Mouse (Mus musculus) MEL (cell line): Measurements from ENCODE around the gene Frs2. TPM values are rescaled to one million over a fixed set of nuclear protein-coding genes. Genes with fewer than 3 reads are reported as not detected.
"Not testable (repeated sequence)": the region's sequence is repeated elsewhere in the genome, so short reads cannot be mapped to it uniquely, and the experiment has no call there.

ENCODE experiments used
- DNase-seq: peaks from one replicate; pipeline ENCODE4 v3.0.0; 2011; ENCODE audit warnings: low read depth, low spot score
- H3K27ac ChIP-seq: 2 replicates; pipeline ENCODE4 v1.5.1; 2012; ENCODE audit warnings: low read depth, mild to moderate bottlenecking, control low read depth, low read length, moderate library complexity; ENCODE audit not compliant: control insufficient read depth
- H3K27me3 ChIP-seq, 2 experiments: fragments of 150-350 bp in 1 of 2; sonication (generic) in 1 of 2; 2 replicates each; pipeline ENCODE4 v1.6.1; 2012; ENCODE audit warnings: low read length in 2 of 2, mild to moderate bottlenecking in 2 of 2, improper control_type of control experiment in 1 of 2, moderate library complexity in 1 of 2; ENCODE audit not compliant: insufficient read depth in 2 of 2, control insufficient read depth in 1 of 2
- H3K36me3 ChIP-seq, 2 experiments: 2 replicates each; pipeline ENCODE4 v1.6.1; 2012 to 2014; ENCODE audit warnings: low read length in 2 of 2, improper control_type of control experiment in 1 of 2, inconsistent platforms in 1 of 2, mild to moderate bottlenecking in 1 of 2; ENCODE audit not compliant: insufficient read depth in 2 of 2, control insufficient read depth in 1 of 2
- H3K4me1 ChIP-seq, 2 experiments: fragments of 150-350 bp in 1 of 2; sonication (generic) in 1 of 2; 2 replicates each; pipeline ENCODE4 v1.6.1; 2012; ENCODE audit warnings: low read length in 2 of 2, improper control_type of control experiment in 1 of 2, mild to moderate bottlenecking in 1 of 2; ENCODE audit not compliant: insufficient read depth in 2 of 2, control insufficient read depth in 1 of 2
- H3K4me3 ChIP-seq, 2 experiments: fragments of 150-350 bp in 1 of 2; sonication (generic) in 1 of 2; 2 replicates each; pipeline ENCODE4 v1.5.1; 2012; ENCODE audit warnings: low read depth in 2 of 2, low read length in 2 of 2, mild to moderate bottlenecking in 2 of 2, moderate library complexity in 2 of 2, control low read depth in 1 of 2, improper control_type of control experiment in 1 of 2; ENCODE audit not compliant: control insufficient read depth in 1 of 2, insufficient read depth in 1 of 2
- H3K79me2 ChIP-seq: 2 replicates; pipeline ENCODE4 v1.6.1; 2012; ENCODE audit warnings: mild to moderate bottlenecking, low read length, moderate library complexity; ENCODE audit not compliant: control insufficient read depth, poor library complexity, insufficient read depth
- H3K9ac ChIP-seq: 2 replicates; pipeline ENCODE4 v1.6.1; 2012; ENCODE audit warnings: low read depth, mild to moderate bottlenecking, control low read depth, low read length, moderate library complexity; ENCODE audit not compliant: control insufficient read depth, poor library complexity, severe bottlenecking
- H3K9me3 ChIP-seq: fragments of 150-350 bp; sonication (generic); replicated peaks from 2 replicates; pipeline ENCODE4 v1.6.1; 2012; ENCODE audit warnings: mild to moderate bottlenecking, low read length, improper control_type of control experiment, moderate library complexity; ENCODE audit not compliant: insufficient read depth
- CHD1 ChIP-seq: IDR thresholded peaks from 2 replicates; pipeline ENCODE4 v1.6.1; 2012; ENCODE audit warnings: low read depth, mild to moderate bottlenecking, inconsistent platforms, low read length, improper control_type of control experiment
- CHD2 ChIP-seq: IDR thresholded peaks from 2 replicates; pipeline ENCODE4 v1.6.1; 2011; ENCODE audit warnings: low read length, improper control_type of control experiment
- CTCF ChIP-seq, 3 experiments: IDR thresholded peaks in 2 of 3; conservative IDR thresholded peaks in 1 of 3; 2 replicates each; pipeline ENCODE4 v1.5.1; 2011 to 2012; ENCODE audit warnings: low read length in 3 of 3, low read depth in 2 of 3, mild to moderate bottlenecking in 2 of 3, improper control_type of control experiment in 1 of 3, inconsistent platforms in 1 of 3, mixed read lengths in 1 of 3, moderate library complexity in 1 of 3; ENCODE audit not compliant: control insufficient read depth in 1 of 3, insufficient read depth in 1 of 3, poor library complexity in 1 of 3, severe bottlenecking in 1 of 3
- E2F4 ChIP-seq: IDR thresholded peaks from 2 replicates; pipeline ENCODE4 v1.6.1; 2011; ENCODE audit warnings: low read depth, low read length, improper control_type of control experiment, borderline replicate concordance
- EP300 ChIP-seq, 2 experiments: IDR thresholded peaks; 2 replicates each; pipeline ENCODE4 v1.6.1; 2011; ENCODE audit warnings: improper control_type of control experiment in 2 of 2, low read length in 2 of 2, low read depth in 1 of 2, mild to moderate bottlenecking in 1 of 2
- ETS1 ChIP-seq: IDR thresholded peaks from 2 replicates; pipeline ENCODE4 v1.6.1; 2012; ENCODE audit warnings: low read depth, mild to moderate bottlenecking, inconsistent platforms, low read length, improper control_type of control experiment, moderate library complexity
- GATA1 ChIP-seq: IDR thresholded peaks from 2 replicates; pipeline ENCODE4 v1.6.1; 2011; ENCODE audit warnings: low read depth, low read length, improper control_type of control experiment
- KAT2A ChIP-seq: conservative IDR thresholded peaks from 2 replicates; pipeline ENCODE4 v1.6.1; 2012; ENCODE audit warnings: low read depth, low read length, improper control_type of control experiment, inconsistent platforms
- MAFK ChIP-seq: IDR thresholded peaks from 2 replicates; pipeline ENCODE4 v1.6.1; 2011; ENCODE audit warnings: low read depth, mild to moderate bottlenecking, low read length, improper control_type of control experiment, borderline replicate concordance
- MAX ChIP-seq: IDR thresholded peaks from 2 replicates; pipeline ENCODE4 v1.6.1; 2011; ENCODE audit warnings: low read length, improper control_type of control experiment
- MAZ ChIP-seq: IDR thresholded peaks from 2 replicates; pipeline ENCODE4 v1.6.1; 2012; ENCODE audit warnings: low read depth, mild to moderate bottlenecking, inconsistent platforms, low read length, improper control_type of control experiment
- NELFE ChIP-seq: IDR thresholded peaks from 2 replicates; pipeline ENCODE4 v1.6.1; 2011; ENCODE audit warnings: low read depth, low read length, improper control_type of control experiment
- POLR2A ChIP-seq, 2 experiments: IDR thresholded peaks; 2 replicates each; pipeline ENCODE4 v1.6.1; 2011 to 2012; ENCODE audit warnings: low read length in 2 of 2, mild to moderate bottlenecking in 2 of 2, control low read depth in 1 of 2, improper control_type of control experiment in 1 of 2, low read depth in 1 of 2, moderate library complexity in 1 of 2; ENCODE audit not compliant: control insufficient read depth in 1 of 2, insufficient read depth in 1 of 2, poor library complexity in 1 of 2
- POLR2AphosphoS5 ChIP-seq: IDR thresholded peaks from 2 replicates; pipeline ENCODE4 v1.6.1; 2012; ENCODE audit warnings: low read depth, borderline replicate concordance, mild to moderate bottlenecking, inconsistent platforms, low read length, moderate library complexity, mixed read lengths
- SIN3A ChIP-seq: IDR thresholded peaks from 2 replicates; pipeline ENCODE4 v1.6.1; 2012; ENCODE audit warnings: low read length, improper control_type of control experiment, inconsistent platforms
- SMC3 ChIP-seq: IDR thresholded peaks from 2 replicates; pipeline ENCODE4 v1.6.1; 2011; ENCODE audit warnings: low read depth, low read length, improper control_type of control experiment
- TBP ChIP-seq: IDR thresholded peaks from 2 replicates; pipeline ENCODE4 v1.8.0; 2011; ENCODE audit warnings: low read depth, low read length, improper control_type of control experiment
- TCF12 ChIP-seq: IDR thresholded peaks from 2 replicates; pipeline ENCODE4 v1.6.1; 2014; ENCODE audit warnings: low read depth, mild to moderate bottlenecking, inconsistent platforms, low read length, improper control_type of control experiment, moderate library complexity
- USF1 ChIP-seq: IDR thresholded peaks from 2 replicates; pipeline ENCODE4 v1.6.1; 2014; ENCODE audit warnings: low read depth, mild to moderate bottlenecking, inconsistent platforms, low read length, improper control_type of control experiment, moderate library complexity
- USF2 ChIP-seq, 2 experiments: IDR thresholded peaks; 2 replicates each; pipeline ENCODE4 v1.6.1; 2011 to 2012; ENCODE audit warnings: improper control_type of control experiment in 2 of 2, low read length in 2 of 2, borderline replicate concordance in 1 of 2, inconsistent platforms in 1 of 2, low read depth in 1 of 2, mild to moderate bottlenecking in 1 of 2; ENCODE audit not compliant: insufficient read depth in 1 of 2
- ZC3H11A ChIP-seq: IDR thresholded peaks from 2 replicates; pipeline ENCODE4 v1.6.1; 2012; ENCODE audit warnings: low read depth, mild to moderate bottlenecking, inconsistent platforms, low read length, improper control_type of control experiment
- ZKSCAN1 ChIP-seq: IDR thresholded peaks from 2 replicates; pipeline ENCODE4 v1.6.1; 2012; ENCODE audit warnings: low read depth, mild to moderate bottlenecking, inconsistent platforms, low read length, improper control_type of control experiment, moderate library complexity
- ZNF384 ChIP-seq: IDR thresholded peaks from 2 replicates; pipeline ENCODE4 v1.6.1; 2012; ENCODE audit warnings: low read depth, mild to moderate bottlenecking, inconsistent platforms, low read length, improper control_type of control experiment
- polyA plus RNA-seq, 2 experiments: library from polyadenylated mRNA; stranded (reverse) in 1 of 2; unstranded in 1 of 2; fragments of >175 nt in 1 of 2; fragments of >200 nt in 1 of 2; gene quantifications; 2 replicates each; pipeline versions ENCODE4 v1.2.1 to v1.2.4; 2012; ENCODE audit warnings: low replicate concordance in 2 of 2, low read depth in 1 of 2; ENCODE audit not compliant: insufficient read length in 2 of 2, insufficient read depth in 1 of 2, missing spikeins in 1 of 2
- total RNA-seq: library from RNA; depleted of rRNA; stranded (reverse); fragments of 300-350 nt; gene quantifications from 2 replicates; pipeline ENCODE4 v1.2.3, GENCODE M21; 2012

The Frs2 gene
- total and polyA plus RNA-seq, 3 experiments = 6.7 to 129 (median 11.8) TPM

DNA sequence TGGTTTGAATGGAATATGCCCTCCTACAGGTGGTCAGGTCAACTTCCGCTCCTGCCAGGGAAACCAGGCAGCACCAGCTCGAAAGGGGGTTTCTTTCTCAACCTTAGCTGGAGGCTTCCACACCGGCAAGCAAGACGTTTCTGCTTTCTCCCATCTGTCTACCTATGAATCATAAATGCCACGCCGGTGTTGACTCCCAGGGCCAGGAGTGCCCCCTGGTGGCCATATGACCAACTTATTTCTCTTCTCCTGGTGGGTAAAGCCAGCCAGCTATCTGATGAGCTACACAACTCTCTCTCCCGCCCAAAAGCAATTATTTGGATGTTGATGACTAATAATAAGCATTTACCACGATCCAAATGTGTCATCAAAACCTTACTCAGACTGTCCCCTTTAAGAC lies 114.5 kb downstream of the Frs2 start (continued):
- TF ChIP-seq ETS1 = no peak
- TF ChIP-seq GATA1 = 0 out of 2 replicates have a peak, but pooled peaks have one; percentile 5
- no peak for TF ChIP-seq TCF12
- peak; percentile 57; the same call in 1 of the 2 replicates for TF ChIP-seq MAX
- TF ChIP-seq KAT2A = no peak
- TF ChIP-seq USF1 = 0 out of 2 replicates have a peak, but pooled peaks have one; percentile 19
- TF ChIP-seq SMC3 = peak; percentile 88
- no peak for TF ChIP-seq CHD1
- no peak for TF ChIP-seq ZKSCAN1
- TF ChIP-seq EP300 (IDR thresholded peaks at IDR 0.05; ENCODE audit: low read depth in 1 of 2, low read length in 2 of 2) = no peak
- peak; percentile 58; the same call in 1 of the 2 replicates for TF ChIP-seq SIN3A
- TF ChIP-seq ZC3H11A = peak; percentile 69
- TF ChIP-seq E2F4 = no peak
- 0 out of 2 replicates have a peak, but pooled peaks have one; percentile 10 for TF ChIP-seq ZNF384
- peak; percentile 84 to 91 (median 91) for TF ChIP-seq CTCF (IDR thresholded peaks at IDR 0.05 in 2 of 3, conservative IDR thresholded peaks at IDR 0.05 in 1 of 3; ENCODE audit: control insufficient read depth in 1 of 3, insufficient read depth in 1 of 3, low read depth in 2 of 3, low read length in 3 of 3, poor library complexity in 1 of 3, severe bottlenecking in 1 of 3)
- TF ChIP-seq POLR2A (IDR thresholded peaks at IDR 0.05; ENCODE audit: control insufficient read depth in 1 of 2, insufficient read depth in 1 of 2, low read depth in 1 of 2, low read length in 2 of 2, poor library complexity in 1 of 2) = no peak
- no peak for TF ChIP-seq TBP
- no peak for TF ChIP-seq CHD2

GRCm38 (mm10) chr10:117031160-117031559 lies 117.2 kb downstream of the Frs2 start:
- no peak overlapping the region for H3K27ac ChIP-seq
- H3K4me3 ChIP-seq = no peak overlapping the region
- H3K9me3 ChIP-seq = no peaks in the 10 kb centered on the region
- no peak overlapping the region for H3K9ac ChIP-seq
- peaks cover 0 to 2% of the 10 kb centered on the region in 2 experiments; a peak in 1 of 4 replicates for H3K4me1 ChIP-seq
- peaks cover 0 to 1% of the 10 kb centered on the region in 2 experiments; a peak in 1 of 4 replicates for H3K27me3 ChIP-seq
- no peaks in the 10 kb centered on the region for H3K36me3 ChIP-seq
- TF ChIP-seq CHD1 (no peak), NELFE (no peak), POLR2AphosphoS5 (peak; percentile 76; the same call in 1 of the 2 replicates)
- no peaks in the 10 kb centered on the region for H3K79me2 ChIP-seq
- DNase-seq = no peak

- TF ChIP-seq GATA1 (no peak), MAZ (no peak), MAFK (no peak), USF2 (IDR thresholded peaks at IDR 0.05; ENCODE audit: borderline replicate concordance in 1 of 2, insufficient read depth in 1 of 2, low read depth in 1 of 2, low read length in 2 of 2) (no peak), POLR2A (IDR thresholded peaks at IDR 0.05; ENCODE audit: control insufficient read depth in 1 of 2, insufficient read depth in 1 of 2, low read depth in 1 of 2, low read length in 2 of 2, poor library complexity in 1 of 2) (no peak)
- TF ChIP-seq, all 39 proteins: peak for 0
- DNase-seq = no peak
- H3K27me3 ChIP-seq = peaks cover 0 to 1% of the 10 kb centered on the region in 2 experiments; a peak in 1 of 4 replicates
These were observed 122.2 kb downstream of the Frs2 start for GRCm38 (mm10) chr10:117026176-117026575.

GRCm38 (mm10) chr10:117025776-117026175 lies 122.6 kb downstream of the Frs2 start:
- not testable (repeated sequence) for H3K9ac ChIP-seq, H3K36me3 ChIP-seq, H3K27ac ChIP-seq, H3K4me3 ChIP-seq, H3K79me2 ChIP-seq, H3K27me3 ChIP-seq, H3K9me3 ChIP-seq, H3K4me1 ChIP-seq
- peak; percentile 65 for DNase-seq

More at GRCm38 (mm10) chr10:117026176-117026575, 122.2 kb downstream of the Frs2 start:
- no peaks in the 10 kb centered on the region for H3K9me3 ChIP-seq
- no peak overlapping the region for H3K4me3 ChIP-seq
- H3K27ac ChIP-seq = no peak overlapping the region
- H3K9ac ChIP-seq = no peak overlapping the region
- H3K79me2 ChIP-seq = no peaks in the 10 kb centered on the region
- no peaks in the 10 kb centered on the region for H3K4me1 ChIP-seq
- H3K36me3 ChIP-seq = no peaks in the 10 kb centered on the region
